Mouse (Mus musculus) cerebellum, adult 2 months (tissue): Measurements from ENCODE around the gene Nrxn1.

Experiments
- CTCF ChIP-seq: fragments of 200-500 bp; IDR thresholded peaks from 2 replicates; pipeline ENCODE4 v1.5.1; 2011; ENCODE audit warnings: low read depth, mild to moderate bottlenecking, control low read depth, low read length, moderate library complexity, borderline replicate concordance; ENCODE audit not compliant: insufficient read depth
- POLR2A ChIP-seq: fragments of 200-500 bp; IDR thresholded peaks from 2 replicates; pipeline ENCODE4 v1.6.1; 2011; ENCODE audit warnings: low read length, control low read depth, borderline replicate concordance; ENCODE audit not compliant: insufficient read depth

DNA sequence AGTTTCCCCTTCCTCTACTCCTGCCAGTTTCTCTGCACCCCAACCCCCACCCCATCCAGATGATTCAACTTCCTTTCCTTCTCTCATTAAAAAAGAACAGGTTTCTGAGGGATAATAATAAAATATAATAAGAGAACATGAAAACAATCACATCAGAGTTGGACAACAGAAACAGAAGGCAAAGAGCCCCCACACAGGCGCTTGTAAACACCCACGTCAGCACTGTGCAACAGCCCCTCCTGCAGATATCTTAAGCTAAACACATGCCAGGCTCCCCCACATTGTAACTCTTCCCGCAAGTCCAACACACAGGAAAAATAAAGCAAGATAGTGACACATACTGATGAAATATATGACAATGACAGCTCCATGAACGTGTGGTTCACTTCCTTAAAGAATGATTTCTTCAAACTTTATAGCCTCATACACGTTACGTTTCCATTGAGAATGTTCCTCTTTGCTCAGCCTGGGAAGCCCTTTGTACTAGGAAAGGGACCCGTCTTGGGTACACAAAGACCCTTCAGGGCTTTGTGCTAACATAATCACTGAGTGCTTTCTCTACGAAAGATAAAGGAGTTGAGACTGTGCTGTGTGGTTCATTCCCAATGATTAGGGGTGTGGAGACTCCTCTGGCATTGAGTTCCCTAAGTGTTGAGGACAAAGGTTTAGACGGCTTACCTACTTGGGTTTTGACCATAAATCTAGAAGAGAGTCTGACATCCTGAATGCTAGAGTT lies 497.9 kb downstream of the Nrxn1 start:
- TF ChIP-seq CTCF (no peak), POLR2A (no peak)
